Mouse (Mus musculus): ENCODE data around the gene Nrxn2. TPM values are rescaled to one million over a fixed set of nuclear protein-coding genes. Genes with fewer than 3 reads are reported as not detected.

The Nrxn2 gene
- total and polyA plus RNA-seq, 3 experiments, result 0.20 to 0.71 (median 0.30) TPM

DNA sequence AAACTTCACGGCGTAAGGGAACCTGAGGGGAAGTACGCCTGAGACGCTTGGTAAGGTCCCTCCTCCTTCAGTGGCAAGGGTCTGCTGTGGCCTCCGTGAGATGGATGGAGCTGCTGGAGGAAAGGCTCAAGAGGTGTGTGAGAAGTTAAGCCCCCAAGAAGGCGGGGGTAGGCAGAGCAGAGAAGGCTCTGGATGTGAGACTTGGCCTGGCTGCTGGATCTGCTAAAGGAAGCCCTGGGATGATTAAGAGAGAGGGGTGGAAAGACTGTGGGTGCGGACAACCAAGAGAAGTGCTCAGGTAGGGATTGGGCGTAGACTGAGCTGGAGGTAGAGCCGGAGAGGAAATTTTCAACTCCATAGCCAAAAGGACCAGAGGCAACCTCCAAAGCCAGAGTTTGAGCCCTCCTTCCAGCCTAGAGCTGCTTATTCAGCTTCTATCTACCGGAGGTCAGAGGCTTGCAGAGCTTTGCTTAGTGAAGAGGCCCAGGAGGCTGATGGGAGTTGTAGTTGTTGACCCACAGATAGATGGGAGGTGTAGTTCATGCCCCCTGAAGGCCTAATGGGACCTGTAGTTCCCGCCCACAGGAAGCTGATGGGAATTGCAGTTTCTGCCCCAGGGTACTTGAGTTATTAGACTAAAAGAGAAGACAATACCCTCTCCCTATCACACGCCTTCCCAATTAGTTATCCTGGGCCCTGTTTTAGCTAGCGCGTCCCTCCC is 110.9 kb downstream of the Nrxn2 start:
- TF ChIP-seq PAX5 (IDR thresholded peaks at IDR 0.05; ENCODE audit: low read length), result no peak
- TF ChIP-seq HCFC1 (IDR thresholded peaks at IDR 0.05; ENCODE audit: low read depth, low read length), result peak; percentile 83
- TF ChIP-seq SIN3A (IDR thresholded peaks at IDR 0.05; ENCODE audit: low read length), result no peak
- TF ChIP-seq JUND (conservative IDR thresholded peaks at IDR 0.05; ENCODE audit: low read depth, low read length), result no peak
- no peak for TF ChIP-seq EP300 (IDR thresholded peaks at IDR 0.05; ENCODE audit: low read length)
- no peak for TF ChIP-seq USF1 (IDR thresholded peaks at IDR 0.05; ENCODE audit: low read depth, low read length)
- no peak for TF ChIP-seq POLR2AphosphoS2 (IDR thresholded peaks at IDR 0.05; ENCODE audit: low read depth, low read length)
- TF ChIP-seq CTCF (conservative IDR thresholded peaks at IDR 0.05 in 1 of 2, IDR thresholded peaks at IDR 0.05 in 1 of 2; ENCODE audit: low read depth in 2 of 2, low read length in 2 of 2), result no peak
- no peak for TF ChIP-seq IRF4 (IDR thresholded peaks at IDR 0.05; ENCODE audit: low read depth, low read length)
- TF ChIP-seq MAFK (IDR thresholded peaks at IDR 0.05; ENCODE audit: insufficient replicate concordance, low read length), result no peak
- no peak for TF ChIP-seq CHD2 (IDR thresholded peaks at IDR 0.05; ENCODE audit: low read length)
- no peak for TF ChIP-seq MAX (IDR thresholded peaks at IDR 0.05; ENCODE audit: low read length)
- no peak for TF ChIP-seq UBTF (IDR thresholded peaks at IDR 0.05; ENCODE audit: low read depth, low read length)
- no peak for TF ChIP-seq ZNF384 (IDR thresholded peaks at IDR 0.05; ENCODE audit: low read depth, low read length)
- TF ChIP-seq KAT2A (IDR thresholded peaks at IDR 0.05; ENCODE audit: insufficient replicate concordance, low read length), result 0 out of 2 replicates have a peak, but pooled peaks have one; percentile 18
- TF ChIP-seq ZC3H11A (IDR thresholded peaks at IDR 0.05; ENCODE audit: low read depth, low read length), result no peak
- Histone ChIP-seq H3K9ac (ENCODE audit: insufficient read depth, low read depth) (no peak overlapping the region), H3K9me3 (replicated peaks; ENCODE audit: low read length) (peaks cover 3% of the 10 kb centered on the region), H3K4me2 (ENCODE audit: insufficient read depth, low read depth, poor library complexity, severe bottlenecking) (no peak overlapping the region), H3K4me3 (replicated peaks in 1 of 3; ENCODE audit: low read depth in 2 of 3, low read length in 2 of 3, poor library complexity in 1 of 3) (no peak overlapping the region), H3K27me3 (replicated peaks) (peaks cover 3% of the 10 kb centered on the region), H3K79me2 (replicated peaks; ENCODE audit: control insufficient read depth, extremely low read depth, insufficient read depth, poor library complexity, severe bottlenecking) (no peaks in the 10 kb centered on the region), H3K4me1 (ENCODE audit: control insufficient read depth in 1 of 2, insufficient read depth in 2 of 2) (peaks cover 0 to 9% of the 10 kb centered on the region in 2 experiments; a peak in 1 of 4 replicates), H3K36me3 (replicated peaks in 1 of 2; ENCODE audit: control insufficient read depth in 1 of 2, insufficient read depth in 1 of 2, low read length in 1 of 2) (no peaks in the 10 kb centered on the region), H3K27ac (ENCODE audit: insufficient read depth, low read depth) (no peak overlapping the region)
- dilution Hi-C loops (cut with MboI; ENCODE audit: extremely low pct_ligation_motif_present, extremely low pct_unique_long_range_greater_than_20kb, low sequenced_read_pairs) (no loop called here), in situ Hi-C loops (cut with MboI; ENCODE audit: low pct_ligation_motif_present, low pct_unique_long_range_greater_than_20kb, low sequenced_read_pairs) (no loop called here)
- peak; percentile 45 for DNase-seq (ENCODE audit: extremely low read depth)

GRCm38 (mm10) chr19:6530359-6530758 is 111.8 kb downstream of the Nrxn2 start:
- Histone ChIP-seq H3K36me3 (replicated peaks in 1 of 2; ENCODE audit: control insufficient read depth in 1 of 2, insufficient read depth in 1 of 2, low read length in 1 of 2) (peaks cover 0 to 5% of the 10 kb centered on the region in 2 experiments), H3K4me1 (ENCODE audit: control insufficient read depth in 1 of 2, insufficient read depth in 2 of 2) (peaks cover 0 to 9% of the 10 kb centered on the region in 2 experiments; a peak in 1 of 4 replicates), H3K9me3 (replicated peaks; ENCODE audit: low read length) (peaks cover 3% of the 10 kb centered on the region), H3K9ac (ENCODE audit: insufficient read depth, low read depth) (no peak overlapping the region), H3K4me3 (replicated peaks in 1 of 3; ENCODE audit: low read depth in 2 of 3, low read length in 2 of 3, poor library complexity in 1 of 3) (no peak overlapping the region), H3K4me2 (ENCODE audit: insufficient read depth, low read depth, poor library complexity, severe bottlenecking) (no peak overlapping the region), H3K79me2 (replicated peaks; ENCODE audit: control insufficient read depth, extremely low read depth, insufficient read depth, poor library complexity, severe bottlenecking) (no peaks in the 10 kb centered on the region), H3K27me3 (replicated peaks) (peaks cover 2% of the 10 kb centered on the region), H3K27ac (ENCODE audit: insufficient read depth, low read depth) (no peak overlapping the region)
- in situ Hi-C loops (cut with MboI; ENCODE audit: low pct_ligation_motif_present, low pct_unique_long_range_greater_than_20kb, low sequenced_read_pairs) (no loop called here), dilution Hi-C loops (cut with MboI; ENCODE audit: extremely low pct_ligation_motif_present, extremely low pct_unique_long_range_greater_than_20kb, low sequenced_read_pairs) (no loop called here)
- TF ChIP-seq E2F4 (IDR thresholded peaks at IDR 0.05; ENCODE audit: insufficient replicate concordance, low read depth, low read length) (no peak), SIN3A (IDR thresholded peaks at IDR 0.05; ENCODE audit: low read length) (no peak), GABPA (IDR thresholded peaks at IDR 0.05; ENCODE audit: insufficient replicate concordance, low read depth, low read length) (no peak), BHLHE40 (IDR thresholded peaks at IDR 0.05; ENCODE audit: low read depth, low read length) (no peak), CHD1 (IDR thresholded peaks at IDR 0.05; ENCODE audit: low read depth, low read length) (no peak), USF1 (IDR thresholded peaks at IDR 0.05; ENCODE audit: low read depth, low read length) (no peak), TBP (conservative IDR thresholded peaks at IDR 0.05; ENCODE audit: low read depth, low read length) (no peak), ZKSCAN1 (IDR thresholded peaks at IDR 0.05; ENCODE audit: borderline replicate concordance, low read depth, low read length) (no peak), PAX5 (IDR thresholded peaks at IDR 0.05; ENCODE audit: low read length) (no peak), EP300 (IDR thresholded peaks at IDR 0.05; ENCODE audit: low read length) (no peak), POLR2A (IDR thresholded peaks at IDR 0.05; ENCODE audit: low read depth, low read length) (no peak), ELF1 (IDR thresholded peaks at IDR 0.05; ENCODE audit: low read depth, low read length) (no peak), MAFK (IDR thresholded peaks at IDR 0.05; ENCODE audit: insufficient replicate concordance, low read length) (no peak), TCF12 (IDR thresholded peaks at IDR 0.05; ENCODE audit: low read depth, low read length) (no peak), MAZ (IDR thresholded peaks at IDR 0.05; ENCODE audit: low read depth, low read length) (no peak), RAD21 (IDR thresholded peaks at IDR 0.05; ENCODE audit: low read depth, low read length) (no peak), ZC3H11A (IDR thresholded peaks at IDR 0.05; ENCODE audit: low read depth, low read length) (no peak), NRF1 (IDR thresholded peaks at IDR 0.05; ENCODE audit: low read depth, low read length) (no peak)
- no peak for DNase-seq (ENCODE audit: extremely low read depth)

Measured in CH12.LX (cell line).